Mouse (Mus musculus) C2C12 (cell line): ENCODE measurements around the gene Med13l.

Experiments
- CEBPB ChIP-seq: IDR thresholded peaks from one replicate; pipeline ENCODE4 v1.6.1; 2011; ENCODE audit warnings: low read depth, mild to moderate bottlenecking, control low read depth, moderate library complexity
- CTCF ChIP-seq: IDR thresholded peaks from one replicate; pipeline ENCODE4 v1.5.1; 2011; ENCODE audit not compliant: control insufficient read depth, insufficient read depth, insufficient read length
- FOSL1 ChIP-seq: IDR thresholded peaks from one replicate; pipeline ENCODE4 v1.8.0; 2011; ENCODE audit warnings: mild to moderate bottlenecking, low read length; ENCODE audit not compliant: poor library complexity, insufficient read depth, severe bottlenecking
- MAX ChIP-seq: IDR thresholded peaks from one replicate; pipeline ENCODE4 v1.6.1; 2011; ENCODE audit warnings: mild to moderate bottlenecking, control low read depth
- MYOD1 ChIP-seq: IDR thresholded peaks from one replicate; pipeline ENCODE4 v1.6.1; 2011; ENCODE audit warnings: low read depth; ENCODE audit not compliant: control insufficient read depth, insufficient read length
- MYOG ChIP-seq: IDR thresholded peaks from one replicate; pipeline ENCODE4 v1.6.1; 2011; ENCODE audit not compliant: control insufficient read depth, insufficient read length; ENCODE audit errors: extremely low read depth
- USF1 ChIP-seq: IDR thresholded peaks from one replicate; pipeline ENCODE4 v1.6.1; 2011; ENCODE audit warnings: low read depth, mild to moderate bottlenecking, control low read depth, moderate library complexity

- no peak for TF ChIP-seq CTCF
- TF ChIP-seq MYOD1: no peak
- no peak for TF ChIP-seq MYOG
- TF ChIP-seq USF1: no peak
- no peak for TF ChIP-seq CEBPB
- TF ChIP-seq MAX: no peak
- TF ChIP-seq FOSL1: no peak
These were observed 145.5 kb downstream of the Med13l start for GRCm38 (mm10) chr5:118706009-118706408.
